Mouse (Mus musculus): ENCODE data around the gene Ift20.

GRCm38 (mm10) chr11:78499004-78499403, 37.2 kb upstream of the Ift20 start, which contains the start of gene Vtn:
- TF ChIP-seq CTCF (IDR thresholded peaks at IDR 0.05) (no peak), EP300 (IDR thresholded peaks at IDR 0.05) (no peak)

Data from lung, postnatal 0 days (tissue).